Mouse (Mus musculus): ENCODE results near the gene Pacsin2.

- TF ChIP-seq CTCF (IDR thresholded peaks at IDR 0.05; ENCODE audit: low read depth, low read length), result no peak
- TF ChIP-seq GATA1 (IDR thresholded peaks at IDR 0.05; ENCODE audit: borderline replicate concordance, low read length), result no peak
- no peak for TF ChIP-seq TAL1 (conservative IDR thresholded peaks at IDR 0.05; ENCODE audit: low read depth, low read length)
- TF ChIP-seq POLR2AphosphoS5 (IDR thresholded peaks at IDR 0.05; ENCODE audit: insufficient replicate concordance, low read depth, low read length), result no peak
- no peak for TF ChIP-seq GATA2 (IDR thresholded peaks at IDR 0.05; ENCODE audit: borderline replicate concordance, low read depth, low read length)
Observed at GRCm38 (mm10) chr15:83427294-83428163, 36.9 kb downstream of the Pacsin2 start.

All from G1E (cell line).